Mouse (Mus musculus): ENCODE results near the gene Vsnl1.

GRCm38 (mm10) chr12:11427396-11427795, 9.0 kb downstream of the Vsnl1 start:
- TF ChIP-seq POLR2AphosphoS5 (IDR thresholded peaks at IDR 0.05; ENCODE audit: insufficient replicate concordance, low read depth, low read length) (no peak), CTCF (IDR thresholded peaks at IDR 0.05; ENCODE audit: low read depth, low read length) (no peak), GATA1 (IDR thresholded peaks at IDR 0.05; ENCODE audit: borderline replicate concordance, low read length) (no peak)

Data from G1E (cell line).